Mouse (Mus musculus) cerebellum, postnatal 36 days (tissue): Measurements from ENCODE around the gene Frmd4a.

Experiments used
- DNase-seq, 2 experiments: peaks; one replicate each; pipeline ENCODE4 v3.0.0; 2021 to 2022; ENCODE audit warnings: mixed read lengths in 2 of 2

Gene Frmd4a

DNA sequence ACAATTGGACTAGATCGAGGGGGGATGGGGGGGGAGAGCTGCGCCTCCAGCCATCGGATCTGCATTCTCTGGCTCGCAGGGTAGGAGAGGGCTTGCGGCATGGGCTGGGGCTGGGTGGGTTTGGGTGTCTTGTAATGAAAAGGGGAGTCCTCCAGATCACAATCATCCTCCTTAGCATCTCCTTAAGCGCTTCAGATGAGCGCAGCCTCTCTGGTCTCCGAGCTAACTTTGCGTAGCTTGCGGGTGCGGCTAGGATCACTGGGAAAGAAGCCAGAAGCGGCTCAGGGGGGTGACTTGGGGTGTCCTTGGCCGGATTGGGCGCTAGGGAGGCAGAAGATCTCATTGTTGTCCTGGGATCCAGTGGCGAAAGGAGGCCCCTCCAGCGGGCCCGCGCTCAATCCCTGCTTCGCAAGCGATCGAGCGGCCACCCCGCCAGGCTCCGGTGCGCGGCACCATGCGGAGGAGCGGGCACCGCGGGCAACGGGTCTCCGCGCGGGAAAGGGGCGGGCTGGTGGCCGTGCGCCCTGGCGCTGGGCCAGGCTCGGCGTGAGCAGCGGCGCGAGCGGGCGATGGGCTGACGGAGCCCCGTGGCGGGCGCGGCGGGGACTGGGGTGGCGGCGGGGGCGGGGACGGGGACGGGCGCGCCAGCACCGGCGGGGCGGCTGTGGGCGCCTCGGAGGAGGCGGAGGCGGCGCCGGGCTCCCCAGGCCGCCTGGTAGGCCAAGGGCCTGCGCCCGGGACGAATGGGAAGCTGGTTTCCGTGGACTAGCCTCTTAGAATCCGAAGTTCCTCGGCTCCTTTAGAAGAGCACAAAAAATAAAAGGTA, 383.5 kb downstream of the Frmd4a start:
- peak; percentile 38 to 48 for DNase-seq

DNA sequence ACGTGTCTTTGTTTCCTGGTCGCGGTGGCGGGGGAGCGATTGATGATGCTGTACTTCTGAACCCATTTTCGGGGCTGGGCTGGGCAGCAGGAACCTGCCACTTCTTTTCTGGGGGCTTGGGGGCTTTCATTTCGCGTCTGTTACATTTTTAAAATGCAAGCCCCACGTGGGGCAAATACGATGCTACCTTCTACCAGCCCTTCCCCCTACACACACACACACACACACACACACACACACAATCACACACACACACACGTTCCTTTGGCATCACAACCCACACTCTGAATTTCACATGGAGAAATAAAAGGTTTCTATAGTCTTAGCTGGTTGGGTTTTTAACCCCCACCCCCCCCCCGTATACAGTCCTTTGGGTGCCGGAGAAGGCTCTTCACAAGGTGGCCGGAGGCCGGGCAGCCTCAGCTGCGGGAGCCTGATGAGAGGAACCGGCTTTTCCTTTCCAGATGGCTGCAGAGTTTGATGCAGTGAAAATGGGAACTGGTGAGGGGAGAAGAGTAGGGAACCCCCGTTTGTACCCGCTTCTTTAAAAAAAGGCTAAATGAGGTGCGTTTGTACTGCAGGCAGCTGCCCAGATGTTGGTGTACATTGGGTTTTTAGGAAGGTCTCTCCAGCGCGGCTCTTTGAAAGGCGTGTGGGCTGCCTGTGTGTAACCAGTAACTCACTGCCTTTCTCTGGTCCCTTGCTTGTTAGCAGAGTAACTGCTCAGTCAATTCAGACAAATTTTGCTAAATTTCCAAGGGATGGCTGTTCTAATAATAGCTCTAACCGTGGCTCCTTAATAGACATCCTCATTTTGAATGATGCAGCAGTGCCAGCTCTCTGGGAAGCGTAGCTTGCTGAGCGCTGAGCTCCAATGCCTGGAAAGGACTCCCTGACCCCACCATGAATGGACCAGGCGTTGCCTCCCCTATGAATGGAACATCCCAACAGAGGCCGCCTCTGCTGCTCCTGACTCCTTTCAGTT, 384.4 kb downstream of the Frmd4a start:
- DNase-seq, result peak; percentile 56 to 61

GRCm38 (mm10) chr2:4406977-4407376, 389.5 kb downstream of the Frmd4a start:
- DNase-seq, result no peak

DNA sequence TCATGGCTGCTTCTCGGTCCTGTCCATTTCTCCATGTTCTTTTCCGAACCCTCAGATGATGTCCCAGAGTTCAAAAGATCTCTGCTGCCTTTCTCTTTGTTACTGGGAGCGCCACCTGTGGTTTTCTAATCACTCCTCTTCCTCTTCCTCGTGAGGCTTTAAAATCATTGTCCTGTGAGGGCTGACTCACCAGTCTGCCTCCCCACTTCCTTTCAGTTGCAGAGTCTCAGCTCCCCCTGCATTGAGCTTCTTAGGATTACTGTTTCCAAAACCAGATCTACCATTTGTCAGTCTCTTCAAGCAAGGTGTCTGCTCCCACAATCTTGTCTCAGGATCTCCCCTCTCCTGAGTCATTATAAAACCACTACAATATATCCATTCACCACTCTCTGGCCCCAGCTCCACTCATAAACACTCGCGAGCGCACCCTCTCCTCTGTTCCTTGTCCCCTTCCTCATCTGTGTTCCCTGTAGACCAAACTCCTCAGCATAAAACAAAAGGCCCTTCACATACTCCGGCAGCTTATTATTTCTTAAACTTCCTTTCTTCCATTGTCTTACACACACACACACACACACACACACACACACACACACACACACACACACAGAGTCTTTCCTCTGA, 392.4 kb downstream of the Frmd4a start:
- DNase-seq, result no peak

DNA sequence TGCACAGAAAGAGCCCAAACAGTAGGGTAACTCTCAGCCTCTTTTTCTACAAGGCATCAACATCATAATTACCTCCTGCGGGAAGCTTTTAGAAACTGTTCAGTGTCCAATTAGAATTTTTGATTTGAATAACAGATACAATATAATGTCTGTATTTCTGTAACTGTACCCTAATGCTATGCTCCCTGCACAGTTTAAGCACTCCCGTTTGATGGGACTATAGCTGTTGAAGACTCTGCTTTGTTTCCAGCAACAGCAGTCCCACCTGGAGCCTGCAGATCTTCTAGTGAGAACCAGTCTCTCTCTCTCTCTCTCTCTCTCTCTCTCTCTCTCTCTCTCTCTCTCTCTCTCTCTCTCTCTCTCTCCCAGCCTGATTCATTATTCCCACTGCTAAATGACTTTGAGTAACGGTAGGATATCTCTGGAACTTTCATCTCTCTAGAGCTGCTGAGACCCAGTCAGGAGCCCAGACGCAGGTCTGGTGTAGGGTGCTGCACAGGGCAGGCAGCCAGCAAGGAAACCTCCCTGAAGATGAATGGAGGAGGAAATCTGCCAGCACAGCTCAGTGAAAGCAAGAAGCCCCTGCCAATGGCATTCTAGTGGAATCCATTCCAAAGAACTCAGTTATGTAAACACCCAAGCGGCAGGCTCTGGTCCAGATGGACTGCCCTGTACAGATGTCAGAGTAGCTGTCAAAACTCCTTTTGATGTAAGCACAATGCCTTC, 395.5 kb downstream of the Frmd4a start:
- no peak for DNase-seq

GRCm38 (mm10) chr2:4413596-4414335, 396.2 kb downstream of the Frmd4a start:
- no peak for DNase-seq

- DNase-seq, result no peak
Measured at GRCm38 (mm10) chr2:4420679-4421312, 403.3 kb downstream of the Frmd4a start.

- no peak for DNase-seq
Measured at GRCm38 (mm10) chr2:4421757-4422156, 404.2 kb downstream of the Frmd4a start.

DNA sequence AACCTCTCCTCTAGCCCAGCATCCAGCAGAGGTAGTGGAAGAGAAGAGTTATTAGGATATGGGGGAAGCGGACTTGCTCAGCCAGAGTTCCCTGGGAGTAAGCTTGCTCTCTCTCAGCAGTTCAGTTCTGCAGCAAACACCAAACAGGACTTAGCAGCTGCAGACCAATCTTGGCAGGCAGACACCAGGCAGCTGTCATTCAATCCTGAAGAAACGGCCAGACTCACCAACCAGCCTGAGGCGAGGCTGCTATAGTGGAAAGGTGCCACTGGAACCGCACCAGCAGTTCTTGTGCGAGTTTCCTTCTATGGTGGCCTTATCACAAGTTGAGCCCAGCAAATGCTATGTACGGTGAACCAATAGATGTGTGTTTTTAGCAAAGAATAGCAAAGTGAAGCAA, 406.4 kb downstream of the Frmd4a start:
- DNase-seq, result no peak

DNA sequence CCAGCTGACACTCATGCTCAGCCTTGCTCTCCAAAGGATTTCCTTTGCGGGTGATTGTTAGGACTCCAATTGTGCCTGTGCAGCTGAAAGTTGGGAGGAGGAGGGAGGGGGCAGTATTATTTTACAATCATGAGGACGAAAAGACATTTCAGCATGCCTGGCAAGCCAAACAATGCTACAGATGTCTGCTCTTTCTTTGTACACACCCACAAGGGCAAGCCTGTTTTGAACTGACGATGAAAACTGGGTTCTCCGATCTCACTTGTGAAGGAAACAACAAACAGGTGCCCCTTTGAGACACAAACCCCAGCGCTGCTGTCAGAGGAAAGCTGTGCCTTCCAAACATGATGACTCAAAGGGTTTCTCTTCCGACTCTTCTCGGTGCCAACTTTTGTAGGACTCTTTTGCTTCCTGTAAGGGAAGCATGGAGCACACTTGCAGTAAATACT, 410.9 kb downstream of the Frmd4a start:
- DNase-seq, result no peak

- no peak for DNase-seq
Measured at GRCm38 (mm10) chr2:4433119-4433518, 415.6 kb downstream of the Frmd4a start.

- no peak for DNase-seq
Measured at GRCm38 (mm10) chr2:4435051-4435450, 417.5 kb downstream of the Frmd4a start.

GRCm38 (mm10) chr2:4436361-4437231, 419.1 kb downstream of the Frmd4a start:
- DNase-seq, result peak; percentile 74 to 79

GRCm38 (mm10) chr2:4438739-4439138, 421.2 kb downstream of the Frmd4a start:
- no peak for DNase-seq

DNA sequence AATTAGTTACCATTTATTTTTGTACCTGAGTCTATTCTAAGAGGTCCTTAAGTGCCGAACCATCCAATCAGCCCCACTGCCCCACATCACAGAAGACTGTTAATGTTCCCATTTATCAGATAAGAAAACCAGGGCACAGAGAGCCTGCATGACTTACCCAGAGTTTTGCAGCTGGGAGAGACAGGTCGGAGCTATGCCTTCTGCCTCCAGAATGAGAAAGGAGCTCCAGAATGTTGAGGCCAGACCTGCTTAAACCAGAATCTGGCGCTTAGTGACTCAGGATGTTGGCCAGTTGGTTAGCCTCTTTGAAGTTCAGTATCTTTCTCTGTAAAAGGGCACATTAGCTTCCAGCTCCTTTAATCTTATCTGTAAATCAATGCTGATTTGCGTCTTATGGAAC, 422.4 kb downstream of the Frmd4a start:
- no peak for DNase-seq

- no peak for DNase-seq
Measured at GRCm38 (mm10) chr2:4441840-4442239, 424.3 kb downstream of the Frmd4a start.

GRCm38 (mm10) chr2:4444740-4445139, 427.2 kb downstream of the Frmd4a start:
- DNase-seq, result no peak

DNA sequence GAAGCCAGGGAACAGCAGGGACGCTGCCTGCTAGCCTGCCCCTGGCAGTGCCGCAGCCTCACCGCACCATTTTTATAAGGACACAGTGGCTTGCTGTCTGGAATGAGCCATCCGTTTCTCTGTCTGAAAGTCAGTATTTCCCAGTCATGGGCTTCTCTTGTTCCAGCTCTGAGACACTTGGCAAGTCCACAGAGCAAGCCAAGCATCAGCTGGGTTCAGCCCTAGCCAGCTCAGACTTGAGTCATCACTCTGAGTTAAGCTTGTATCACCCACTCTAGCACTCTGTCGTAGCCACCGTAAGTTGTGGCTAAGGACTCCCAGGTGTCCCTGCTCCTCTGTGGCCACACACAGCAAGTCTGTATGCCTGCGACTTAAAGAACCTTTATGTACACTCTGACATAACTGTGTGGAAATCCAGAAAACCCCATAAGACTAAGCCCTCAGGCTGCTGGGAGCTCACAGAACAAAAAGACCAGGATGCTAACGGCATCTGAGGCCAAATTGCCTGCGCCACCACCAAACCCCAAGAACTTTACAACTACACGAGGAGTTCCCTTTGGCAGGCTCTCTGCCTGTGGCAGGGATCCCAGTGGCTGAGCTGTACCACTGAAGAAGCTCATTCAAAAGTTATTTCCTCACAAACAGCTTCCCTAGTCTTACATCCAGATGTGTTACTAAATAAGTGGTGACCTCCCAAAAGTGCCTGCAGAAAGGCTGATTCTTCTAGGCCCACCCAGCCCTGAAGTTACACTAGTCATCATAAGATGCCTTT, 428.3 kb downstream of the Frmd4a start:
- DNase-seq, result no peak

- no peak for DNase-seq
Measured at GRCm38 (mm10) chr2:4449860-4450480, 432.5 kb downstream of the Frmd4a start.
